Mouse (Mus musculus) erythroblast, embryonic 14.5 days (primary cell): Measurements from ENCODE around the gene Pax5.

ENCODE experiments used
- GATA1 ChIP-seq: IDR thresholded peaks from 2 replicates; pipeline ENCODE4 v1.6.1; 2012; ENCODE audit warnings: low read length, inconsistent platforms, mixed read lengths
- TAL1 ChIP-seq: IDR thresholded peaks from 3 replicates; pipeline ENCODE4 v1.6.1; 2012; ENCODE audit warnings: low read length, inconsistent platforms, mixed read lengths

DNA sequence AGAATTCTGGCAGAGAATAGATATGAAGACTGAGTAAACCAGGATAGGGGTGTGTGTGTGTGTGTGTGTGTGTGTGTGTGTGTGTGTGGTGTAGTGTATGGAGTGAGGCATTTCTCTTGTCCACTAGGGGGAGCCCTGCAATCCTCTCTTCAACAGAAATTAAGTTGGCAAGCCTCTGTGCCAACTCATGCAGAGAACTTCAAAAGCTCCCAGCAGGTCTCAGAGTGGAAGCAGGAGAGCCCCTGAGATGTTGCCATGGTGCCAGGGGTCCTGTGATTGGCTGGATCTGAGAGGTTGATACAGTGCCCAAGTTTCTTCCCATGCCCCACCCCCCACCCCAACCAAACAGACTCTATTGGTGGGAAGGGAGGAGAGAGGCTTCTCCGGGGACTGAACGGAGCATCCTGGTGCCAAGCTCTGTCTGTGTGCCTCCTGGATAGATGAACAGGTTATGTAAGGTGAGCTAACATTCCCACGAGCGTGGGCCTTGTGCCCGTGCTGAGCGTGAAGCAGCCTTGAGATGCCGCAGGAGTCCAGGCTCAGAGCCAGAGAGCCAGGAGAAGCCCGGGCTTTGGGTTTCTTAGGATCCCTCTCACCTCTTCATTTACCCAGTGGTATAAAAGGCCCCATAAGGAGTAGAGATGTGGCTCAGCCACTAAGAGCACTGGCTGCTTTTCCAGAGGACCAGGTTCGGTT is 153.6 kb downstream of the Pax5 start:
- TF ChIP-seq GATA1 (no peak), TAL1 (no peak)
